Mouse (Mus musculus): Measurements from ENCODE around the gene Nav2.

Nav2 gene

GRCm38 (mm10) chr7:49058304-49059012, 149.9 kb downstream of the Nav2 start:
- DNase-seq = no peak

GRCm38 (mm10) chr7:49064792-49065521, 156.4 kb downstream of the Nav2 start:
- no peak for DNase-seq

- DNase-seq = peak in 1 of 2 experiments; percentile 71
Observed at GRCm38 (mm10) chr7:49065621-49066475, 157.3 kb downstream of the Nav2 start.

- no peak for DNase-seq
Observed at GRCm38 (mm10) chr7:49066828-49067227, 158.3 kb downstream of the Nav2 start.

GRCm38 (mm10) chr7:49069396-49069961, 161.0 kb downstream of the Nav2 start:
- DNase-seq = no peak

GRCm38 (mm10) chr7:49070621-49071020, 162.1 kb downstream of the Nav2 start:
- DNase-seq = no peak

- no peak for DNase-seq
Observed at GRCm38 (mm10) chr7:49071141-49071567, 162.6 kb downstream of the Nav2 start.

- DNase-seq = no peak
Observed at GRCm38 (mm10) chr7:49075333-49075934, 166.9 kb downstream of the Nav2 start.

GRCm38 (mm10) chr7:49076283-49076694, 167.8 kb downstream of the Nav2 start:
- DNase-seq = no peak

- no peak for DNase-seq
Observed at GRCm38 (mm10) chr7:49078930-49079329, 170.4 kb downstream of the Nav2 start.

- no peak for DNase-seq
Observed at GRCm38 (mm10) chr7:49082585-49083165, 174.2 kb downstream of the Nav2 start.

- no peak for DNase-seq
Observed at GRCm38 (mm10) chr7:49084768-49085167, 176.3 kb downstream of the Nav2 start.

GRCm38 (mm10) chr7:49085759-49086158, 177.2 kb downstream of the Nav2 start:
- no peak for DNase-seq

- no peak for DNase-seq
Observed at GRCm38 (mm10) chr7:49087154-49087553, 178.6 kb downstream of the Nav2 start.

GRCm38 (mm10) chr7:49088198-49088912, 179.8 kb downstream of the Nav2 start:
- DNase-seq = no peak

- DNase-seq = no peak
Observed at GRCm38 (mm10) chr7:49091371-49091770, 182.9 kb downstream of the Nav2 start.

GRCm38 (mm10) chr7:49091921-49092320, 183.4 kb downstream of the Nav2 start:
- DNase-seq = no peak

- no peak for DNase-seq
Observed at GRCm38 (mm10) chr7:49093596-49093995, 185.1 kb downstream of the Nav2 start.

GRCm38 (mm10) chr7:49094531-49094930, 186.0 kb downstream of the Nav2 start:
- DNase-seq = no peak

- DNase-seq = no peak
Observed at GRCm38 (mm10) chr7:49101291-49101690, 192.8 kb downstream of the Nav2 start.

- no peak for DNase-seq
Observed at GRCm38 (mm10) chr7:49102223-49102622, 193.7 kb downstream of the Nav2 start.

Data from kidney, postnatal 36 days (tissue).